8 mouse cellular contexts compared by ENCODE assay signal in genomic region chr3:87082235-87082634, GRCm38 (mm10).
A peak's percentile ranks its signal among the peaks of the same experiment; 100 is the strongest.
DNase-seq lines count a peak whose midpoint lies in the region; ATAC-seq and TF ChIP-seq lines count a peak whose summit lies in the region.

No protein-coding gene starts in this region.

- no peaks in the 10 kb centered on the region for H3K4me1 ChIP-seq in kidney, adult 2 months (ENCODE audit: control insufficient read depth, insufficient read depth, low read length)
- H3K4me1 ChIP-seq in kidney, embryonic 16.5 days (ENCODE audit: insufficient read depth, low read length), result no peaks in the 10 kb centered on the region
- peaks cover 63% of the 10 kb centered on the region for H3K4me1 ChIP-seq in E14TG2a.4 (replicated peaks; ENCODE audit: low read depth, low read length)
- H3K4me1 ChIP-seq in forebrain, postnatal 0 days (ENCODE audit: insufficient read depth), result no peaks in the 10 kb centered on the region
- no peaks in the 10 kb centered on the region for H3K4me1 ChIP-seq in limb, embryonic 14.5 days (ENCODE audit: control insufficient read depth, insufficient read depth, low read length)

- H3K9ac ChIP-seq in kidney, embryonic 16.5 days (replicated peaks; ENCODE audit: low read length), result no peak overlapping the region
- no peak overlapping the region for H3K9ac ChIP-seq in forebrain, postnatal 0 days
- no peak overlapping the region for H3K9ac ChIP-seq in limb, embryonic 14.5 days (ENCODE audit: low read depth, low read length, severe bottlenecking)

- no peak for TF ChIP-seq POLR2A in kidney, adult 2 months (IDR thresholded peaks at IDR 0.05; ENCODE audit: low read depth, low read length)
- no peak for TF ChIP-seq POLR2A in limb, embryonic 14.5 days (IDR thresholded peaks at IDR 0.05; ENCODE audit: borderline replicate concordance, extremely low read depth, insufficient read depth, insufficient read length)

- no peak overlapping the region for H3K4me2 ChIP-seq in kidney, embryonic 16.5 days (replicated peaks; ENCODE audit: low read depth, low read length)
- H3K4me2 ChIP-seq in forebrain, postnatal 0 days (ENCODE audit: low read depth), result no peak overlapping the region
- H3K4me2 ChIP-seq in limb, embryonic 14.5 days (replicated peaks; ENCODE audit: low read depth, low read length, severe bottlenecking), result no peak overlapping the region

- no peaks in the 10 kb centered on the region for H3K9me3 ChIP-seq in kidney, embryonic 16.5 days (ENCODE audit: low read length)
- H3K9me3 ChIP-seq in E14TG2a.4 (ENCODE audit: low read length), result no peaks in the 10 kb centered on the region
- H3K9me3 ChIP-seq in forebrain, postnatal 0 days (ENCODE audit: low read length), result no peaks in the 10 kb centered on the region
- H3K9me3 ChIP-seq in limb, embryonic 14.5 days (ENCODE audit: control insufficient read depth, low read length), result no peaks in the 10 kb centered on the region

- H3K4me3 ChIP-seq in kidney, adult 2 months (ENCODE audit: insufficient read depth, low read depth, low read length), result no peak overlapping the region
- no peak overlapping the region for H3K4me3 ChIP-seq in kidney, embryonic 16.5 days (ENCODE audit: low read length)
- no peak overlapping the region for H3K4me3 ChIP-seq in E14TG2a.4 (replicated peaks; ENCODE audit: low read length)
- H3K4me3 ChIP-seq in forebrain, postnatal 0 days (ENCODE audit: low read depth, low read length), result no peak overlapping the region
- no peak overlapping the region for H3K4me3 ChIP-seq in limb, embryonic 14.5 days (replicated peaks; ENCODE audit: low read length)

- H3K36me3 ChIP-seq in kidney, adult 2 months (ENCODE audit: control insufficient read depth, insufficient read depth, low read length), result no peaks in the 10 kb centered on the region
- H3K36me3 ChIP-seq in kidney, embryonic 16.5 days (ENCODE audit: insufficient read depth, low read length), result peaks cover 45% of the 10 kb centered on the region
- peaks cover 38% of the 10 kb centered on the region for H3K36me3 ChIP-seq in E14TG2a.4 (ENCODE audit: insufficient read depth, low read length)
- peaks cover 37% of the 10 kb centered on the region for H3K36me3 ChIP-seq in forebrain, postnatal 0 days (ENCODE audit: insufficient read depth)
- H3K36me3 ChIP-seq in limb, embryonic 14.5 days (ENCODE audit: control insufficient read depth, insufficient read depth, low read length), result peaks cover 89% of the 10 kb centered on the region

- H3K27me3 ChIP-seq in kidney, adult 2 months (replicated peaks; ENCODE audit: control insufficient read depth, insufficient read depth, low read length), result no peaks in the 10 kb centered on the region
- no peaks in the 10 kb centered on the region for H3K27me3 ChIP-seq in kidney, embryonic 16.5 days (ENCODE audit: insufficient read depth, low read length)
- no peaks in the 10 kb centered on the region for H3K27me3 ChIP-seq in E14TG2a.4 (ENCODE audit: insufficient read depth, low read length)
- no peaks in the 10 kb centered on the region for H3K27me3 ChIP-seq in forebrain, postnatal 0 days (ENCODE audit: insufficient read depth, low read length)
- H3K27me3 ChIP-seq in limb, embryonic 14.5 days (ENCODE audit: control insufficient read depth, insufficient read depth, low read length), result no peaks in the 10 kb centered on the region

- no peak overlapping the region for H3K27ac ChIP-seq in kidney, adult 2 months (ENCODE audit: insufficient read depth, low read depth, low read length)
- H3K27ac ChIP-seq in kidney, embryonic 16.5 days (ENCODE audit: low read length), result no peak overlapping the region
- no peak overlapping the region for H3K27ac ChIP-seq in forebrain, postnatal 0 days (ENCODE audit: low read depth, low read length)
- H3K27ac ChIP-seq in limb, embryonic 14.5 days (replicated peaks; ENCODE audit: low read depth, low read length), result no peak overlapping the region

- peak; percentile 69 for TF ChIP-seq CTCF in kidney, adult 2 months (conservative IDR thresholded peaks at IDR 0.05; ENCODE audit: insufficient read depth, insufficient read length, low read depth, low read length)
- TF ChIP-seq CTCF in E14TG2a.4 (conservative IDR thresholded peaks at IDR 0.05; ENCODE audit: low read length), result peak; percentile 100
- peak; percentile 79 for TF ChIP-seq CTCF in forebrain, postnatal 0 days (IDR thresholded peaks at IDR 0.05; ENCODE audit: low read depth)

- ATAC-seq in kidney, embryonic 16.5 days (ENCODE audit: low FRiP score, low TSS enrichment), result no peak
- ATAC-seq in forebrain, postnatal 0 days, result no peak
- ATAC-seq in limb, embryonic 14.5 days (ENCODE audit: low FRiP score, low read depth), result no peak

- DNase-seq in kidney, adult 2 months, result peak; percentile 34
- peak; percentile 54 for DNase-seq in adrenal gland, adult 2 months
- DNase-seq in forebrain, postnatal 0 days, result peak; percentile 26
- DNase-seq in limb, embryonic 14.5 days (ENCODE audit: low spot score), result peak; percentile 64
- peak; percentile 23 for DNase-seq in skeletal muscle tissue, adult 2 months (ENCODE audit: low read depth, low spot score)
- DNase-seq in MN1 (ENCODE audit: low spot score), result no peak

- WGBS in kidney, adult 2 months, result 68% methylated on average over 3 of the region's 3 CpGs
- WGBS in kidney, embryonic 16.5 days, result 67% methylated on average over 3 of the region's 3 CpGs
- WGBS in forebrain, postnatal 0 days, result 72% methylated on average over 3 of the region's 3 CpGs
- 65% methylated on average over 3 of the region's 3 CpGs for WGBS in limb, embryonic 14.5 days
